ENCODE assay signal across 9 mouse cellular contexts in genomic region chr5:139358653-139359052, GRCm38 (mm10). TPM values are rescaled to one million over a fixed set of nuclear protein-coding genes. Genes with fewer than 3 reads are reported as not detected.
A peak's percentile ranks its signal among the peaks of the same experiment; 100 is the strongest.
DNase-seq lines count a peak whose midpoint lies in the region; ATAC-seq and TF ChIP-seq lines count a peak whose summit lies in the region.
"Had no signal": no experiment of that assay in that cellular context is flagged by ENCODE, and none has a peak within 500 bp of the region (broad histone marks: within the 10 kb centered on the region; RNA-seq: fewer than 3 reads in every experiment).

No protein-coding gene starts in this region.

- no peak overlapping the region for H3K9ac ChIP-seq in neural tube, embryonic 11.5 days (ENCODE audit: low read length)
- no peak overlapping the region for H3K9ac ChIP-seq in neural tube, embryonic 15.5 days (replicated peaks)
- H3K9ac ChIP-seq in forebrain, postnatal 0 days, result no peak overlapping the region
- no peak overlapping the region for H3K9ac ChIP-seq in liver, embryonic 14.5 days (replicated peaks)

- H3K4me2 ChIP-seq in neural tube, embryonic 11.5 days (ENCODE audit: low read depth), result no peak overlapping the region
- H3K4me2 ChIP-seq in neural tube, embryonic 15.5 days, result no peak overlapping the region
- no peak overlapping the region for H3K4me2 ChIP-seq in forebrain, postnatal 0 days (ENCODE audit: low read depth)
- H3K4me2 ChIP-seq in liver, embryonic 14.5 days (ENCODE audit: low read depth), result no peak overlapping the region

- no peaks in the 10 kb centered on the region for H3K9me3 ChIP-seq in neural tube, embryonic 11.5 days (ENCODE audit: control insufficient read depth, low read length)
- no peaks in the 10 kb centered on the region for H3K9me3 ChIP-seq in neural tube, embryonic 15.5 days (replicated peaks)
- H3K9me3 ChIP-seq in forebrain, postnatal 0 days (ENCODE audit: low read length), result no peaks in the 10 kb centered on the region
- H3K9me3 ChIP-seq in liver, embryonic 14.5 days (ENCODE audit: control insufficient read depth, low read length), result no peaks in the 10 kb centered on the region

- H3K27me3 ChIP-seq in neural tube, embryonic 11.5 days (ENCODE audit: control insufficient read depth, insufficient read depth, low read length), result no peaks in the 10 kb centered on the region
- 0 out of 2 replicates have a peak, but pooled peaks cover 3% of the 10 kb centered on the region for H3K27me3 ChIP-seq in neural tube, embryonic 15.5 days (replicated peaks)
- no peaks in the 10 kb centered on the region for H3K27me3 ChIP-seq in forebrain, postnatal 0 days (ENCODE audit: insufficient read depth, low read length)
- no peaks in the 10 kb centered on the region for H3K27me3 ChIP-seq in liver, embryonic 14.5 days (ENCODE audit: control insufficient read depth, insufficient read depth, low read length)

- H3K4me3 ChIP-seq in neural tube, embryonic 11.5 days (ENCODE audit: low read depth, low read length), result no peak overlapping the region
- H3K4me3 ChIP-seq in neural tube, embryonic 15.5 days (replicated peaks), result no peak overlapping the region
- H3K4me3 ChIP-seq in forebrain, postnatal 0 days (ENCODE audit: low read depth, low read length), result no peak overlapping the region
- no peak overlapping the region for H3K4me3 ChIP-seq in liver, embryonic 14.5 days (ENCODE audit: insufficient read depth in 1 of 2, low read depth in 2 of 2, low read length in 2 of 2)

- peaks cover 2% of the 10 kb centered on the region; the same call in 1 of the 2 replicates for H3K4me1 ChIP-seq in neural tube, embryonic 11.5 days (ENCODE audit: control insufficient read depth, insufficient read depth, low read length)
- peaks cover 4% of the 10 kb centered on the region for H3K4me1 ChIP-seq in neural tube, embryonic 15.5 days
- no peaks in the 10 kb centered on the region for H3K4me1 ChIP-seq in forebrain, postnatal 0 days (ENCODE audit: insufficient read depth)
- H3K4me1 ChIP-seq in liver, embryonic 14.5 days (replicated peaks; ENCODE audit: control insufficient read depth in 2 of 2, insufficient read depth in 2 of 2, low read length in 1 of 2), result no peaks in the 10 kb centered on the region

- WGBS in neural tube, embryonic 11.5 days, result 79% methylated on average over 2 of the region's 2 CpGs
- WGBS in neural tube, embryonic 15.5 days, result 75% methylated on average over 2 of the region's 2 CpGs
- 77% methylated on average over 2 of the region's 2 CpGs for WGBS in forebrain, postnatal 0 days
- WGBS in liver, embryonic 14.5 days (ENCODE audit: insufficient replicate concordance), result 64% methylated on average over 2 of the region's 2 CpGs

- TF ChIP-seq EP300 in liver, embryonic 14.5 days (IDR thresholded peaks at IDR 0.05; ENCODE audit: low read depth), result no peak

- ATAC-seq in neural tube, embryonic 11.5 days (ENCODE audit: insufficient read depth, low FRiP score, low TSS enrichment), result no peak
- ATAC-seq in neural tube, embryonic 15.5 days (ENCODE audit: low FRiP score), result no peak
- ATAC-seq in forebrain, postnatal 0 days, result peak; percentile 45; the same call in 1 of the 2 replicates
- peak; percentile 31; the same call in 1 of the 2 replicates for ATAC-seq in liver, embryonic 14.5 days (ENCODE audit: insufficient read depth)

- H3K27ac ChIP-seq in neural tube, embryonic 11.5 days (ENCODE audit: low read depth, low read length), result no peak overlapping the region
- no peak overlapping the region for H3K27ac ChIP-seq in neural tube, embryonic 15.5 days (replicated peaks)
- H3K27ac ChIP-seq in forebrain, postnatal 0 days (ENCODE audit: low read depth, low read length), result no peak overlapping the region
- no peak overlapping the region for H3K27ac ChIP-seq in liver, embryonic 14.5 days

- no peaks in the 10 kb centered on the region; the same call in 1 of the 2 replicates for H3K36me3 ChIP-seq in neural tube, embryonic 11.5 days (ENCODE audit: control insufficient read depth, insufficient read depth, low read length)
- H3K36me3 ChIP-seq in neural tube, embryonic 15.5 days, result no peaks in the 10 kb centered on the region; the same call in 1 of the 2 replicates
- H3K36me3 ChIP-seq in forebrain, postnatal 0 days (ENCODE audit: insufficient read depth), result peaks cover 14% of the 10 kb centered on the region
- H3K36me3 ChIP-seq in liver, embryonic 14.5 days (replicated peaks; ENCODE audit: control insufficient read depth, insufficient read depth, low read depth), result no peaks in the 10 kb centered on the region

- DNase-seq in embryo, embryonic 10 days (ENCODE audit: low spot score), result peak; percentile 54
- DNase-seq in embryo, embryonic 9.5 days (ENCODE audit: extremely low spot score), result no peak
- DNase-seq in neural tube, embryonic 11.5 days (ENCODE audit: low spot score), result peak; percentile 45
- DNase-seq in forebrain, postnatal 0 days, result no peak
- no peak for DNase-seq in liver, embryonic 14.5 days (ENCODE audit: low read depth in 3 of 3, low spot score in 3 of 3)
- DNase-seq in thymus, postnatal 4 days, result peak; percentile 77
- DNase-seq in left cerebral cortex, adult 8-10 months (ENCODE audit: low spot score in 2 of 2), result no peak

- TF ChIP-seq CTCF in forebrain, postnatal 0 days (IDR thresholded peaks at IDR 0.05; ENCODE audit: low read depth), result peak; percentile 70
- TF ChIP-seq CTCF in liver, embryonic 14.5 days (IDR thresholded peaks at IDR 0.05; ENCODE audit: low read depth), result peak; percentile 87

RNA-seq across cellular contexts. Expression of gene Cyp2w1, which starts 6.2 kb away (rescaled TPM):
- not detected in 2 replicates for polyA plus RNA-seq in neural tube, embryonic 11.5 days (2014; fragmentation: Nextera tagmentation; extraction: Ambion mirVana)
- polyA plus RNA-seq in neural tube, embryonic 15.5 days (2015; fragmentation: Nextera tagmentation; extraction: Ambion mirVana), result 2.1 TPM in 1 of 2 replicates, not detected in the other
- not detected in 2 replicates for total RNA-seq in forebrain, postnatal 0 days (2014; rRNA removed)
- polyA plus RNA-seq in forebrain, postnatal 0 days (2015; fragmentation: Nextera tagmentation; extraction: Ambion mirVana), result not detected in 2 replicates
- polyA plus RNA-seq in liver, embryonic 14.5 days (2012; rRNA removed), result 0.03 and 0.05 TPM in 2 replicates
- polyA plus RNA-seq in liver, embryonic 14.5 days (2014; fragmentation: Nextera tagmentation; extraction: Ambion mirVana), result not detected in 2 replicates
- not detected for total RNA-seq in left cerebral cortex, adult 8-10 months (2022)
- total RNA-seq: left cerebral cortex, postnatal 14 days had no signal

RNA-seq across cellular contexts. Expression of gene Cox19, which starts 7.4 kb away (rescaled TPM):
- polyA plus RNA-seq in neural tube, embryonic 11.5 days (2014; fragmentation: Nextera tagmentation; extraction: Ambion mirVana), result 141 and 142 TPM in 2 replicates
- 105 and 107 TPM in 2 replicates for polyA plus RNA-seq in neural tube, embryonic 15.5 days (2015; fragmentation: Nextera tagmentation; extraction: Ambion mirVana)
- total RNA-seq in forebrain, postnatal 0 days (2014; rRNA removed), result 108 and 109 TPM in 2 replicates
- polyA plus RNA-seq in forebrain, postnatal 0 days (2015; fragmentation: Nextera tagmentation; extraction: Ambion mirVana), result 85.7 and 91.1 TPM in 2 replicates
- polyA plus RNA-seq in liver, embryonic 14.5 days (2012; rRNA removed), result 22.6 and 23.3 TPM in 2 replicates
- 61.4 and 62.3 TPM in 2 replicates for polyA plus RNA-seq in liver, embryonic 14.5 days (2014; fragmentation: Nextera tagmentation; extraction: Ambion mirVana)
- 10 to 100 TPM; 59.2 to 62.6 (median 61.3) TPM for total RNA-seq in left cerebral cortex, adult 8-10 months (2022)

RNA-seq across cellular contexts. Expression of gene Gpr146, which starts 18.8 kb away (rescaled TPM):
- 2.4 TPM in 2 replicates for polyA plus RNA-seq in neural tube, embryonic 11.5 days (2014; fragmentation: Nextera tagmentation; extraction: Ambion mirVana)
- polyA plus RNA-seq in neural tube, embryonic 15.5 days (2015; fragmentation: Nextera tagmentation; extraction: Ambion mirVana), result 2.6 and 3.0 TPM in 2 replicates
- 3.2 and 3.3 TPM in 2 replicates for total RNA-seq in forebrain, postnatal 0 days (2014; rRNA removed)
- 2.4 and 2.8 TPM in 2 replicates for polyA plus RNA-seq in forebrain, postnatal 0 days (2015; fragmentation: Nextera tagmentation; extraction: Ambion mirVana)
- polyA plus RNA-seq in liver, embryonic 14.5 days (2012; rRNA removed), result 14.6 and 14.7 TPM in 2 replicates
- polyA plus RNA-seq in liver, embryonic 14.5 days (2014; fragmentation: Nextera tagmentation; extraction: Ambion mirVana), result 18.4 and 20.1 TPM in 2 replicates
- total RNA-seq in left cerebral cortex, adult 8-10 months (2022), result 10 to 100 TPM; 15.9 to 17.1 (median 16.4) TPM

RNA-seq across cellular contexts. Expression of gene Adap1, which starts 33.2 kb away (rescaled TPM):
- polyA plus RNA-seq in neural tube, embryonic 11.5 days (2014; fragmentation: Nextera tagmentation; extraction: Ambion mirVana), result 7.7 and 8.4 TPM in 2 replicates
- polyA plus RNA-seq in neural tube, embryonic 15.5 days (2015; fragmentation: Nextera tagmentation; extraction: Ambion mirVana), result 86.2 and 132 TPM in 2 replicates
- total RNA-seq in forebrain, postnatal 0 days (2014; rRNA removed), result 188 and 200 TPM in 2 replicates
- 114 and 128 TPM in 2 replicates for polyA plus RNA-seq in forebrain, postnatal 0 days (2015; fragmentation: Nextera tagmentation; extraction: Ambion mirVana)
- 3.0 and 3.1 TPM in 2 replicates for polyA plus RNA-seq in liver, embryonic 14.5 days (2012; rRNA removed)
- 2.2 and 2.7 TPM in 2 replicates for polyA plus RNA-seq in liver, embryonic 14.5 days (2014; fragmentation: Nextera tagmentation; extraction: Ambion mirVana)
- 100 to 1,000 TPM; 207 to 227 (median 217) TPM for total RNA-seq in left cerebral cortex, adult 8-10 months (2022)

RNA-seq across cellular contexts. Expression of gene C130050O18Rik, which starts 46.4 kb away (rescaled TPM):
- polyA plus RNA-seq in neural tube, embryonic 11.5 days (2014; fragmentation: Nextera tagmentation; extraction: Ambion mirVana), result 0.18 and 0.36 TPM in 2 replicates
- 0.47 and 0.64 TPM in 2 replicates for polyA plus RNA-seq in neural tube, embryonic 15.5 days (2015; fragmentation: Nextera tagmentation; extraction: Ambion mirVana)
- total RNA-seq in forebrain, postnatal 0 days (2014; rRNA removed), result not detected in 2 replicates
- 0.13 TPM in 1 of 2 replicates, not detected in the other for polyA plus RNA-seq in forebrain, postnatal 0 days (2015; fragmentation: Nextera tagmentation; extraction: Ambion mirVana)
- 0.93 and 1.1 TPM in 2 replicates for polyA plus RNA-seq in liver, embryonic 14.5 days (2012; rRNA removed)
- 1.0 and 1.3 TPM in 2 replicates for polyA plus RNA-seq in liver, embryonic 14.5 days (2014; fragmentation: Nextera tagmentation; extraction: Ambion mirVana)
- total RNA-seq in left cerebral cortex, adult 8-10 months (2022), result 1 to 10 TPM in 1 of 4 experiments, under 1 TPM in 3; 0.32 to 1.5 (median 0.70) TPM

Comparison
In these comparisons a context has a peak if more than half of its experiments do, and no peak if none do; other contexts are left out.
1. DNase-seq: peak in embryo, embryonic 10 days (single experiment), neural tube, embryonic 11.5 days (single experiment) and thymus, postnatal 4 days (single experiment); none in embryo, embryonic 9.5 days (single experiment), forebrain, postnatal 0 days (single experiment), liver, embryonic 14.5 days (0 of 3) and left cerebral cortex, adult 8-10 months (0 of 2).
2. ATAC-seq: peak in forebrain, postnatal 0 days (single experiment) and liver, embryonic 14.5 days (single experiment); none in neural tube, embryonic 11.5 days (single experiment) and neural tube, embryonic 15.5 days (single experiment).